Mouse (Mus musculus) granulocyte monocyte progenitor cell, adult 5-6 weeks (primary cell): ENCODE measurements around the gene Phf7. TPM values are rescaled to one million over a fixed set of nuclear protein-coding genes. Genes with fewer than 3 reads are reported as not detected.

Experiments
- ATAC-seq: replicated peaks from 2 replicates; pipeline ENCODE4 v1.8.0; 2016; ENCODE audit warnings: mild to moderate bottlenecking, moderate TSS enrichment, inconsistent platforms; ENCODE audit not compliant: poor library complexity, severe bottlenecking
- total RNA-seq, 2 experiments: library from RNA; stranded (forward) in 1 of 2; stranded (reverse) in 1 of 2; fragments of 200-712, 200-1000 nt in 1 of 2; fragments of >200 nt in 1 of 2; fragmentation: Nextera tagmentation in 1 of 2; gene quantifications; 2 replicates each; pipeline ENCODE4 v1.2.3; 2014 to 2017

The Phf7 gene
- total RNA-seq, 2 experiments from 2014 or later: 13.9 to 17.4 TPM

- ATAC-seq: peak; percentile 6; the same call in 1 of the 2 replicates
Observed at GRCm38 (mm10) chr14:31204844-31205243, 46.3 kb downstream of the Phf7 start.

DNA sequence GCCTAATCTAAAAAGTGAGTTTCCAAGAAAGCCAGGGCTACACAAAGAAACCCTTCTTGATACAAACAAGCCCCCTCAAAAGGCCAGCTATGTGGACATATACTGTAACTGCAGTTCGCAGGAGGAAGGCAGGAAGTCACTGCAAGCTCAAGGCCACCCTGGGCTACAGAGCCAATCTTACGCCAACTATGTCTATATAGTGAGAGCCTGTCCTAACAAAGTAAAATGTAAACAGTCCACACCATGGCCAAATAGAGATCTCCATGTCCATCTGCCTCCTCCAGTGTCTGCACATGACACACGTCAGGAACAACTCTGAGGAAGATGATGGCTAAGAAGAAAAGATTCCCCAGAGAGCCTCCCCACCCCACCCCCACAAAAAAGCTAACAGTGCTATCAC is 51.1 kb downstream of the Phf7 start:
- ATAC-seq: no peak

GRCm38 (mm10) chr14:31199599-31199998 is 51.5 kb downstream of the Phf7 start:
- no peak for ATAC-seq

- ATAC-seq: no peak
Observed at GRCm38 (mm10) chr14:31197547-31198516, 53.3 kb downstream of the Phf7 start.

DNA sequence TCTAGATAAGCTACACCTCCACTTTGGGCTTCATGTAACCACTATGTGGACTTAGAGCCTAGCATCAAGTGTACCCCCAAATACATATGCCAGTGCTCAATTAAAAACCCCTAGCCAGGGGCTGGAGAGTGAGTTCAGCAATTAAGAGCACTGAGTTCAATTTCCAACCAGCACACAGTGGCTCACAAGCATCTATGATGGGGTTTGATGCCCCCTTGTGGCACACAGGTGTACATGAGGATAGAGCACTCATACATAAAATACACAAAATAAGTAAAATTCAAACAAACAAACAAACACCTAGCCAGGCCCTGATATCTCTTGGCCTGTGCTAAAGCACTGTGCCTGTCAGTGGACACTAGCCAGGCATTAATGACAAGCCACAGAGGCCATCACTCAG is 55.1 kb downstream of the Phf7 start:
- peak; percentile 54 for ATAC-seq

GRCm38 (mm10) chr14:31195521-31195920 is 55.6 kb downstream of the Phf7 start:
- ATAC-seq: no peak

GRCm38 (mm10) chr14:31194891-31195513 is 56.1 kb downstream of the Phf7 start:
- ATAC-seq: peak; percentile 83

- ATAC-seq: no peak
Observed at GRCm38 (mm10) chr14:31194441-31194840, 56.7 kb downstream of the Phf7 start.

GRCm38 (mm10) chr14:31193791-31194190 is 57.3 kb downstream of the Phf7 start:
- ATAC-seq: no peak

- no peak for ATAC-seq
Observed at GRCm38 (mm10) chr14:31191936-31192335, 59.2 kb downstream of the Phf7 start.

- ATAC-seq: peak; percentile 50
Observed at GRCm38 (mm10) chr14:31189348-31189747, 61.8 kb downstream of the Phf7 start.

DNA sequence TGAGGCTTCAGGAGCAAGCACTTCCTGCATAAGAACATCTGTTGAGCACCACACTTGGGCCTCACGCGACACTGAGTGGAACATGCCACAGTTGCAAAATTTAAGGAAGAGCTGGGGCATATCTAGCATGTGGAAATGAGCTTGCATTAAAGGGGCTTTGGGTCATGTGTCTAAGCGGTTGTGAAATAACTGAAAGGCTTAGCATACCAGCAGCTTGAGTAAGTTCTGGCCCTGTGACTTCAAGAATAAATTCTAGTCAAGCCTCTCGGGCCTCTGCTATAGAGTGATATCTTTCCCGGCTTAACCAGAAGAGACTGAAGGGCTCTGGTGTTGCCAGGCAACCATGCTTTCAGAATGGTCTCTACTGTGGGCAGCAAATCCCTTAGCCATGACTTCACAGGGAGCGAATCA is 62.3 kb downstream of the Phf7 start:
- ATAC-seq: peak; percentile 91

Other genes starting within 250 kb of the Phf7 start
- 28.8 and 35.9 TPM in 2 replicates for gene Glt8d1, start 249.9 kb downstream of the Phf7 start, total RNA-seq (2014; fragmentation: Nextera tagmentation)
- 29.4 and 35.0 TPM in 2 replicates for gene Glt8d1, start 249.9 kb downstream of the Phf7 start, total RNA-seq (2017)
- 241 and 274 TPM in 2 replicates for gene Spcs1, start 249.6 kb downstream of the Phf7 start, total RNA-seq (2014; fragmentation: Nextera tagmentation)
- gene Spcs1, start 249.6 kb downstream of the Phf7 start, total RNA-seq (2017): 151 and 157 TPM in 2 replicates
- gene Pbrm1, start 232.2 kb downstream of the Phf7 start, total RNA-seq (2014; fragmentation: Nextera tagmentation): 67.7 and 69.4 TPM in 2 replicates
- gene Pbrm1, start 232.2 kb downstream of the Phf7 start, total RNA-seq (2017): 60.3 and 65.7 TPM in 2 replicates
- gene Gnl3, start 232.2 kb downstream of the Phf7 start, total RNA-seq (2014; fragmentation: Nextera tagmentation): 299 and 362 TPM in 2 replicates
- gene Gnl3, start 232.2 kb downstream of the Phf7 start, total RNA-seq (2017): 338 and 354 TPM in 2 replicates
- gene Smim4, start 122.4 kb downstream of the Phf7 start, total RNA-seq (2014; fragmentation: Nextera tagmentation): 183 and 200 TPM in 2 replicates
- gene Smim4, start 122.4 kb downstream of the Phf7 start, total RNA-seq (2017): 85.5 and 91.3 TPM in 2 replicates
- gene Nt5dc2, start 120.3 kb downstream of the Phf7 start, total RNA-seq (2014; fragmentation: Nextera tagmentation): 107 and 116 TPM in 2 replicates
- 172 and 213 TPM in 2 replicates for gene Nt5dc2, start 120.3 kb downstream of the Phf7 start, total RNA-seq (2017)
- not detected in 2 replicates for gene Stab1, start 82.7 kb downstream of the Phf7 start, total RNA-seq (2014; fragmentation: Nextera tagmentation)
- gene Stab1, start 82.7 kb downstream of the Phf7 start, total RNA-seq (2017): 3.0 TPM in 1 of 2 replicates, not detected in the other
- gene Tnnc1, start 43.0 kb downstream of the Phf7 start, total RNA-seq (2014; fragmentation: Nextera tagmentation): 4.1 TPM in 1 of 2 replicates, not detected in the other
- 0.82 TPM in 1 of 2 replicates, not detected in the other for gene Tnnc1, start 43.0 kb downstream of the Phf7 start, total RNA-seq (2017)
- gene Nisch, start 34.4 kb downstream of the Phf7 start, total RNA-seq (2014; fragmentation: Nextera tagmentation): 137 and 211 TPM in 2 replicates
- 86.1 and 111 TPM in 2 replicates for gene Nisch, start 34.4 kb downstream of the Phf7 start, total RNA-seq (2017)
- gene Sema3g, start 33.5 kb downstream of the Phf7 start, total RNA-seq (2014; fragmentation: Nextera tagmentation): 0.21 TPM in 1 of 2 replicates, not detected in the other
- gene Sema3g, start 33.5 kb downstream of the Phf7 start, total RNA-seq (2017): not detected in 2 replicates
- gene Bap1, start 133 bp upstream of the Phf7 start, total RNA-seq (2014; fragmentation: Nextera tagmentation): 29.9 and 40.9 TPM in 2 replicates
- 47.9 and 54.8 TPM in 2 replicates for gene Bap1, start 133 bp upstream of the Phf7 start, total RNA-seq (2017)
- gene Dnah1, start 72.6 kb upstream of the Phf7 start, total RNA-seq (2014; fragmentation: Nextera tagmentation): 0.02 and 0.32 TPM in 2 replicates
- 0.05 and 0.17 TPM in 2 replicates for gene Dnah1, start 72.6 kb upstream of the Phf7 start, total RNA-seq (2017)
- gene Capn7, start 85.3 kb upstream of the Phf7 start, total RNA-seq (2014; fragmentation: Nextera tagmentation): 35.9 and 42.7 TPM in 2 replicates
- 49.2 and 61.5 TPM in 2 replicates for gene Capn7, start 85.3 kb upstream of the Phf7 start, total RNA-seq (2017)
- gene Sh3bp5, start 184.8 kb upstream of the Phf7 start, total RNA-seq (2014; fragmentation: Nextera tagmentation): 5.0 and 6.3 TPM in 2 replicates
- 2.7 and 2.8 TPM in 2 replicates for gene Sh3bp5, start 184.8 kb upstream of the Phf7 start, total RNA-seq (2017)
- 26.3 and 35.0 TPM in 2 replicates for gene Eaf1, start 243.1 kb upstream of the Phf7 start, total RNA-seq (2014; fragmentation: Nextera tagmentation)
- gene Eaf1, start 243.1 kb upstream of the Phf7 start, total RNA-seq (2017): 26.5 and 31.4 TPM in 2 replicates
- 62.4 and 64.9 TPM in 2 replicates for gene Mettl6, start 243.7 kb upstream of the Phf7 start, total RNA-seq (2014; fragmentation: Nextera tagmentation)
- 110 and 131 TPM in 2 replicates for gene Mettl6, start 243.7 kb upstream of the Phf7 start, total RNA-seq (2017)